Mouse (Mus musculus) bone marrow macrophage, adult 2 months (primary cell): Measurements from ENCODE around the gene Guca2b.

ENCODE experiments used
- CTCF ChIP-seq: IDR thresholded peaks from 2 replicates; pipeline ENCODE4 v1.5.1; 2012; ENCODE audit warnings: low read depth, mild to moderate bottlenecking, low read length, moderate library complexity
- POLR2A ChIP-seq: IDR thresholded peaks from 2 replicates; pipeline ENCODE4 v1.6.1; 2012; ENCODE audit warnings: mild to moderate bottlenecking, low read depth, low read length, borderline replicate concordance

DNA sequence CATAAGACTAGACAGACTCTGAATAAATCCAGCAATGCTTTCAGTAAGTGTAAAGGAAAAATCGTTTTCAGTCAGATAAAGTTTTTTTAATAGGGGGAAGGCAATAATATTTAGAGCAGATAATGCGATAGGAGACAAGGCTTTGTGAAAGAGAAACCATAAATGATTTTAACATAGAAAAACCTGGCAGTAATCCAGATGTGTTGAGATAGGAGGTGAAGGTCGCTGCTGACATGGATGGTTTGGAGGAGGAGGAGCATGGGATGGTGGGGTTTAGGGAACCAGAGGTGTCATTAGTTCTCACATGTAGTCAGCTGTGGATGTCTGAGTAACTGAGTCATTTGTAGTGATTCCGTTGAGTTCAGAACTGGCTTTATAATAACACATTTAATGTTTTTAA lies 44.0 kb downstream of the Guca2b start:
- TF ChIP-seq POLR2A, result no peak
- no peak for TF ChIP-seq CTCF
